Mouse (Mus musculus) bone marrow, adult 2 months (tissue): ENCODE results near the gene 4930503B20Rik. TPM values are rescaled to one million over a fixed set of nuclear protein-coding genes. Genes with fewer than 3 reads are reported as not detected.

ENCODE experiments used
- H3K27ac ChIP-seq: fragments of 200-500 bp; 2 replicates; pipeline ENCODE4 v1.5.1; 2012; ENCODE audit warnings: low read depth, mild to moderate bottlenecking, control low read depth, inconsistent platforms, low read length; ENCODE audit not compliant: control insufficient read depth, poor library complexity, insufficient read depth
- H3K4me1 ChIP-seq: fragments of 200-500 bp; 2 replicates; pipeline ENCODE4 v1.6.1; 2011; ENCODE audit warnings: low read length; ENCODE audit not compliant: control insufficient read depth, insufficient read depth
- H3K4me3 ChIP-seq: fragments of 200-500 bp; replicated peaks from 2 replicates; pipeline ENCODE3; 2011; ENCODE audit warnings: mild to moderate bottlenecking, low read depth, low read length, control low read depth; ENCODE audit not compliant: control insufficient read depth
- CTCF ChIP-seq: fragments of 200-500 bp; IDR thresholded peaks from 2 replicates; pipeline ENCODE4 v1.5.1; 2011; ENCODE audit warnings: low read length, control low read depth; ENCODE audit not compliant: control insufficient read depth, insufficient read depth
- POLR2A ChIP-seq: fragments of 200-500 bp; IDR thresholded peaks from 2 replicates; pipeline ENCODE4 v1.6.1; 2011; ENCODE audit warnings: low read depth, mild to moderate bottlenecking, control low read depth, low read length, borderline replicate concordance; ENCODE audit not compliant: control insufficient read depth
- WGBS: fragments of 180-500 bp; shearing (Covaris S2); methylation state at CpG from one replicate; pipeline ENCODE4 v1.1.7; 2018; 5-methylcytosine and 5-hydroxymethylcytosine counted together
- polyA plus RNA-seq: library from polyadenylated mRNA; stranded (reverse); fragments of >200 nt; gene quantifications from 2 replicates; pipeline ENCODE4 v1.2.4, GENCODE M21; 2011; ENCODE audit warnings: low replicate concordance; ENCODE audit not compliant: missing spikeins, insufficient read depth, insufficient read length

4930503B20Rik gene
- polyA plus RNA-seq, 1 experiment: not detected

DNA sequence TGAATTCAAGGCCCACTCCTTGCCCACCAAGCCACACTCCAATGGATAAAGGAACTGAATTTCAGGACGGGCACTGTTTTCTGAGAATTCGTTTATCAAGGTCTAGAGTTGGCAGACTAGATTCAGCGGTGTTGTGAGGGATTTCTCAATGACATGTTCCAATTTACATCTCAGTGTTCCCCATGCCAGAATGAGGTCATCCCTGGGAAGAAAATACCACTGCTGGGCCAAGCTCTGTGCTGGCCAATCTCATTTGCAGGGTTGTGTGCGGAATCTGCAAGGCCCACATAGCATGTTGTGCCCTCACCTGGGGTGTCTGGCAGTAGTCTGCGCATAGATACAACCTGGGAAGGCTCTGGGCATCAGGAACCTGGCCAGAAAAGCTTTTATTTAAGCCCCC is 8.2 kb upstream of the 4930503B20Rik start:
- no peak for TF ChIP-seq CTCF
- TF ChIP-seq POLR2A: no peak
- 88% methylated on average over 5 of the region's 5 CpGs for WGBS

DNA sequence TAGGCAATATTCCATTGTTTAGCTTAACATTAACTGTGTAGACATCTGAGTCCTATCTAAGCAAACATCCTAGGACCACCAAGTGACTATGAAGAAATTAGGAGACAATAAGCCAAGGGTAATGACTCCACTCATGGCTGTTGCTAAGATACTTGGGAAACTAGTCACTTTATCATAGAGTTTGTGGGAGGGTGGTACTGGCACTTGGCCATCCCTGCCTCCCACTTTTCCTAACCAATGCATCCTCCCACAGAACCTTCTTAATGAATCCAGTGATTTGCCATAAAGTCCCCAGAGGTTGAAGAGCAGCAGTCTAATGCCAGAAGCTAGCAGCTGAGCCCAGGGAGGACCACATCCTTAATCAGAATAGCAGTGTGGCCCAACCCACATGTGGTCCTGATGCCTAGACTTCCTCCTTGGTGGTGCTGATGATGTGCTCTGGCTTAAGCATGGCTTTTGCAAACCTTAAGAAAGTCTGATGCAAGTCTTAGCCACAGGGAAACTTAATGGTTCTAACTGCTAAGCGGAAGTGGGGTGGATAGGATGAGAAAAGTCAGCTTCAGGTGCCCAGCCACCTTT is 7.0 kb upstream of the 4930503B20Rik start:
- Histone ChIP-seq H3K27ac (no peak overlapping the region), H3K4me1 (peaks cover 6% of the 10 kb centered on the region), H3K4me3 (no peak overlapping the region)
- no peak for TF ChIP-seq CTCF
- TF ChIP-seq POLR2A: no peak
- WGBS: 29% methylated on average over 1 of the region's 1 CpGs

More for the DNA sequence above, 8.2 kb upstream of the 4930503B20Rik start:
- no peak overlapping the region for H3K27ac ChIP-seq
- no peak overlapping the region for H3K4me3 ChIP-seq
- peaks cover 2% of the 10 kb centered on the region for H3K4me1 ChIP-seq

DNA sequence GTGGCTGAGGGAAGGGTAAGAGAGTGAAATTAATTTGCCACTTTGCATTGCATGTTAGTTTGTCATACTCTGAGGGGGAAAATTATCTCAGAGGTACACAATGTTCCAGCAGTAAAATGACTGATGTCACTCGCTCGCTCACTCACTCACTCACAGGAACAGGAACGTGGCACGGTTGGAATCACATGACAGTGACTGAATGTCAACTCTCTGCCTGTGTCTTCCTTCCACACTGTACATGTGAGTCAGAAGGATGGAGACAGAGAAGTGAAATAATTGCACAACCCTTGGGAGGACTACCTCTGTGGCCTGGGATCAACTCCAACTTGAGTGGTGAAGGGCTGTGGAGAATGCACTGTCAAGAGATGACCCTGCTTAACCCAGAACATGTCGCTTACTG is 6.3 kb upstream of the 4930503B20Rik start:
- WGBS: 51% methylated on average over 5 of the region's 5 CpGs
- no peak for TF ChIP-seq CTCF
- TF ChIP-seq POLR2A: no peak
- Histone ChIP-seq H3K27ac (no peak overlapping the region), H3K4me1 (peaks cover 6% of the 10 kb centered on the region), H3K4me3 (no peak overlapping the region)

DNA sequence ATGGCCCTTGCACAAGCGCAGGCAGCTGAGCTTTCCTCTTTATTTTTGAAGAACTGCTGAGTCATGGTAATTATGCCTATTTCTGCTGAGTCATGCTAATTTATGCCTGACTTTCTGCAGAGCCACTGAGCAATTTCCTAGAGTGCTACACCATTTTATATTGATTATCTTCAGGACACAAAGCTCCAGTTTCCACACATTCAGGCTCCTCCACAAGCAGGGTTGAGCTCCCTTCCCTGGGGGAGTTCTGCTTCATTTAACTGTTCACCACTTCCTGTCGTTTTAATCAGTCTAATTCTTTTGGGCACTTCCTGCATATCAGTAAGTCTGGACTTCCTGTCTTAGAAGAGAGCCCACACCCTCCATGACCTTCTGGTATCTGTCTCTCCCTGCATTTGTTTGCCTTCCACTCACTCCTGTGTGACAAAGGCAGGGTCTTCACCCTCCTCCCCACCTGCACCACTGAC is 4.0 kb upstream of the 4930503B20Rik start:
- Histone ChIP-seq H3K4me3 (no peak overlapping the region), H3K4me1 (peaks cover 6% of the 10 kb centered on the region), H3K27ac (no peak overlapping the region)
- 27% methylated on average over 2 of the region's 2 CpGs for WGBS
- no peak for TF ChIP-seq POLR2A
- TF ChIP-seq CTCF: no peak

DNA sequence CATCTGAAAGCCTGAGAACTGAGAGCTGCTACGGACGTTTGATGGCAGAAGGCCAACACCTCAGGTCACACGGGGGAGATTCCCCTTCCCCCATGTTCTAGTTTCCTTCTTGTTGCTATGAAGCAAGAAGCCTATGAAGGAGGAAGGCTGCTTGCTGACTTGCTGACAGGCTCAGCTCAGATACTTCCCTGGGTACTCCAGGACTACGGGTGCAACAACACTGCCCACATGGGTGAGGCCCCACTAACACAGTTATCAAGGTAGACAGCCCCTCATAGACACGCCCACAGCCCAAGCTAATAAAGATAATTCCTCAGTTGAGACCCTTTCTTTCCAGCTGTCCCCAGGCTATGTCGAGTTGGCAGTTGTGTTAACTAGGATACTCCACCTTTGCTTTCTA is 2.6 kb upstream of the 4930503B20Rik start:
- no peak overlapping the region for H3K4me3 ChIP-seq
- no peak for TF ChIP-seq CTCF
- no peak for TF ChIP-seq POLR2A
- H3K27ac ChIP-seq: no peak overlapping the region
- 20% methylated on average over 6 of the region's 6 CpGs for WGBS
- peaks cover 6% of the 10 kb centered on the region for H3K4me1 ChIP-seq

DNA sequence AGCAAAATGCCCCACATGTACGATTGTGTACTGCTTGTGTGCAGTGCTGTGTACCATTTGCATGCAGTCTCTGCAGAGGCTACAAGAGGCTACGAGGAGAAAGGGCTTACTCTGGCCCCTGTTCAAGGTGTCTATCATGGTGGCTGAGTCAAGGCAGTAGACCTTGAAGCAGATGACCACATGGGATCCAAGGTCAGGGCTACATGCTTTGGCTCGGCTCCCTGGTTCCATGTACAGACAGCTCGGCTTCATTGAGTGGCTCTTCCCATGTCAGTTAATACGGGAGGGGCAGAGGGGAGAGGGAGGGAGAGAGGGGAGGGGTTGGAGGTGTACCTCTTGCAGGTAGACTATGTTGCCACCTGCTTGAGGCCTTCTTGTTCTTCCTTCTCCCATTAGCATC is 1.3 kb upstream of the 4930503B20Rik start:
- Histone ChIP-seq H3K27ac (no peak overlapping the region), H3K4me3 (no peak overlapping the region), H3K4me1 (peaks cover 6% of the 10 kb centered on the region)
- TF ChIP-seq CTCF (no peak), POLR2A (no peak)
- WGBS: 81% methylated on average over 5 of the region's 5 CpGs

DNA sequence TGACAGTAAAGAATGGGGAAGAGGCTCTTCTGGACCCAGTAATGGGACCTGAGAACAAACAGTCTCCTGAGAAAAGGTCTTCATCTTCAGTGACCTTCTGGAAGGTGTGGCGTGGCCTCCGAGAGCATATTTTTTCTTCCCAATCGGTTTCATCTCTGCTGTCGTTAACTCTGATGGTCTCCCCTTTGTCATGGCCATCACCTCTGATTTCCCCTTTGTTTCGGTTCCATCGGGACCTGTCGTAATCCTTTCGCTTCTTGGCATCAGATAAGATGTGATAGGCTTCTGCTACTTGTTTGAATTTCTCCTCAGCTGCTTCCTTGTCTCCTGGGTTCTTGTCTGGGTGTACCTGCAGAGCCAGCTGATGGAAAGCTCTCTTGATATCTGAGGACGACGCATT is 401 bp downstream of the 4930503B20Rik start:
- TF ChIP-seq CTCF (no peak), POLR2A (no peak)
- H3K27ac ChIP-seq: no peak overlapping the region
- WGBS: 83% methylated on average over 10 of the region's 10 CpGs
- H3K4me1 ChIP-seq: peaks cover 6% of the 10 kb centered on the region
- H3K4me3 ChIP-seq: no peak overlapping the region

DNA sequence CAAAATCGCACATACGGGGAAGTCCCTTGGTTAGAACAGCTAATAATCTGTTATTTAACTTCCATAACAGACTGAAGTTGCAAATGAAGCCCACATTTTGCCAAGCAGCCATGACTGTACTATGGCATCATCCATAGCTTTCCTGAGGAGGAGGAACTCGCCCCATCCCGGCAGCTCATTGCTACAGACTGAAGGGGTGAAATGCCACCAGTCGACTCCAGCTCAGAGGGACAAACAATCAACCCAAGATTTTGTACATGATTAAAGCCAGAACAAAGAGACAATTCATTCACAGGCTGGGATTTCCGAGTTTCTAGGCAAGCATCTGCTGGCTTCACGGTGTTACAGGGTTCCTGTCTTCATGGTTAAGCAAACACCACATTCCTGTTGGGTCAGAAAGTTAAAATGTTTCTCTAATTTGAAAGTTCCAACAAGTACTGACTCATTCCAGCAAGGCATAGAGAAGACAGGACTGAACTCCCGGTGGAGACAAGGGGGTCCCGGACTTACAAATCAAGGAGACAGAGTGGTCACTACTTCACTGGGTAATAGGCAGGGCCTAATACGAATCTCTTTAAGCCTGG is 1.7 kb downstream of the 4930503B20Rik start:
- Histone ChIP-seq H3K4me3 (no peak overlapping the region), H3K27ac (no peak overlapping the region), H3K4me1 (peaks cover 4% of the 10 kb centered on the region)
- TF ChIP-seq POLR2A (no peak), CTCF (no peak)
- WGBS: 79% methylated on average over 10 of the region's 10 CpGs

DNA sequence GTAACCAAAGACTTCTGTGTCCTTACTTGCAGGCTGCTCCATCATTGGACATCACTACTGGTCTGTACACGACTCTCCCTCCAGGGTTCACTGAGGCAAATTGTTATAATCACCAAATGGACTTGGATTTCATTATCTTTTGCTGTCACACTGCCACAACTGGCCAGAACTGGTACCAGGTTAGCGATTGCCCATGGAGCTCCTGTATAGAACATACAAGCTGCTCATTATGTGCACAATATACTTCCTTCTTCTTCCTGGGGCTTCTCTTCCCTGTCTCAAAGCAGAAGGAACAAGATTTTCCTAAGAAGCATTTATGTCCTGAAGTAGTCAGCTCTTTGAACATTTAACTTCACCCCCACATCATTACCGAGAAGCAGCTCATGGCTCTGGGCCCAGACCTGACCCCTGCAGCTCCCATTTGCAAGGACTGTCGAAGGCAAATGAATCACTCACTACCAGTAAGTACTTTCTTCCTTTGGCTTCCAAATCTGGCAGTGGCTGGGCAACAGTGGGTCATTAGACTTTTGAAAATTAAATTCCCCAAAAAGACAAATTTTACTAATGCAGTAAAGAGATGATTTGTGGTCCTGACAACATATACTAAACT is 9.2 kb downstream of the 4930503B20Rik start:
- WGBS: 46% methylated on average over 4 of the region's 4 CpGs
- no peaks in the 10 kb centered on the region for H3K4me1 ChIP-seq
- H3K27ac ChIP-seq: no peak overlapping the region
- H3K4me3 ChIP-seq: no peak overlapping the region
- no peak for TF ChIP-seq CTCF
- TF ChIP-seq POLR2A: no peak
